Mouse (Mus musculus): ENCODE data around the gene Magohb. TPM values are rescaled to one million over a fixed set of nuclear protein-coding genes. Genes with fewer than 3 reads are reported as not detected.
"Not testable (repeated sequence)": the region's sequence is repeated elsewhere in the genome, so short reads cannot be mapped to it uniquely, and the experiment has no call there.

Gene Magohb
- polyA plus RNA-seq, 1 experiment from 2014 or later, result 43.9 TPM

GRCm38 (mm10) chr6:131293916-131294315 lies 872 bp upstream of the Magohb start:
- Histone ChIP-seq H3K9me3 (replicated peaks) (no peaks in the 10 kb centered on the region), H3K27me3 (replicated peaks) (no peaks in the 10 kb centered on the region), H3K27ac (no peak overlapping the region), H3K4me1 (peaks cover 24% of the 10 kb centered on the region), H3K36me3 (no peaks in the 10 kb centered on the region), H3K9ac (no peak overlapping the region), H3K4me2 (peak overlapping the region; percentile 68), H3K4me3 (0 out of 2 replicates have a peak overlapping the region, but pooled peaks have one; percentile 81)
- ATAC-seq, result no peak
- 76% methylated on average over 5 of the region's 5 CpGs for WGBS (ENCODE audit: insufficient replicate concordance)

GRCm38 (mm10) chr6:131292276-131292990 lies 611 bp downstream of the Magohb start:
- H3K4me2 ChIP-seq, result peak overlapping the region; percentile 68
- no peaks in the 10 kb centered on the region for H3K27me3 ChIP-seq (replicated peaks)
- H3K4me1 ChIP-seq, result peaks cover 24% of the 10 kb centered on the region
- H3K27ac ChIP-seq, result 0 out of 2 replicates have a peak overlapping the region, but pooled peaks have one; percentile 51
- 19% methylated on average over 10 of the region's 10 CpGs for WGBS (ENCODE audit: insufficient replicate concordance)
- peak; percentile 45 for ATAC-seq
- H3K9me3 ChIP-seq (replicated peaks), result no peaks in the 10 kb centered on the region
- H3K4me3 ChIP-seq, result peak overlapping the region; percentile 81
- peaks cover 11% of the 10 kb centered on the region for H3K36me3 ChIP-seq
- H3K9ac ChIP-seq, result peak overlapping the region; percentile 79

- peaks cover 24% of the 10 kb centered on the region for H3K4me1 ChIP-seq
- WGBS (ENCODE audit: insufficient replicate concordance), result 19% methylated on average over 2 of the region's 2 CpGs
- no peaks in the 10 kb centered on the region for H3K27me3 ChIP-seq (replicated peaks)
- no peak overlapping the region for H3K4me2 ChIP-seq
- H3K9me3 ChIP-seq (replicated peaks), result no peaks in the 10 kb centered on the region
- H3K9ac ChIP-seq, result no peak overlapping the region
- peaks cover 25% of the 10 kb centered on the region for H3K36me3 ChIP-seq
- peak; percentile 58; the same call in 1 of the 2 replicates for ATAC-seq
- no peak overlapping the region for H3K27ac ChIP-seq
- H3K4me3 ChIP-seq, result no peak overlapping the region
These were observed 2.6 kb downstream of the Magohb start for GRCm38 (mm10) chr6:131290430-131290829.

GRCm38 (mm10) chr6:131278160-131278559 lies 14.9 kb downstream of the Magohb start:
- not testable (repeated sequence) for H3K27ac ChIP-seq; H3K4me1 ChIP-seq; H3K27me3 ChIP-seq (replicated peaks); ATAC-seq; H3K9ac ChIP-seq; H3K4me3 ChIP-seq; H3K9me3 ChIP-seq (replicated peaks); H3K4me2 ChIP-seq
- peaks cover 16% of the 10 kb centered on the region for H3K36me3 ChIP-seq
- WGBS (ENCODE audit: insufficient replicate concordance), result 80% methylated on average over 2 of the region's 2 CpGs

- peaks cover 3% of the 10 kb centered on the region; the same call in 1 of the 2 replicates for H3K36me3 ChIP-seq
- ATAC-seq, result peak; percentile 63; the same call in 1 of the 2 replicates
- H3K4me3 ChIP-seq, result no peak overlapping the region
- no peaks in the 10 kb centered on the region for H3K27me3 ChIP-seq (replicated peaks)
- H3K4me2 ChIP-seq, result no peak overlapping the region
- peaks cover 8% of the 10 kb centered on the region; the same call in 1 of the 2 replicates for H3K4me1 ChIP-seq
- H3K9ac ChIP-seq, result no peak overlapping the region
- 50% methylated on average over 4 of the region's 4 CpGs for WGBS (ENCODE audit: insufficient replicate concordance)
- no peak overlapping the region for H3K27ac ChIP-seq
- no peaks in the 10 kb centered on the region for H3K9me3 ChIP-seq (replicated peaks)
These were observed 16.4 kb downstream of the Magohb start for GRCm38 (mm10) chr6:131276659-131277058.

GRCm38 (mm10) chr6:131272311-131272710 lies 20.7 kb downstream of the Magohb start:
- no peak overlapping the region for H3K9ac ChIP-seq

GRCm38 (mm10) chr6:131270312-131270711 lies 22.7 kb downstream of the Magohb start:
- no peak overlapping the region for H3K27ac ChIP-seq

More at GRCm38 (mm10) chr6:131272311-131272710, 20.7 kb downstream of the Magohb start:
- no peak for ATAC-seq
- Histone ChIP-seq H3K36me3 (peaks cover 1% of the 10 kb centered on the region; the same call in 1 of the 2 replicates), H3K27ac (no peak overlapping the region), H3K4me2 (no peak overlapping the region), H3K4me1 (peaks cover 6% of the 10 kb centered on the region; the same call in 1 of the 2 replicates), H3K4me3 (no peak overlapping the region), H3K27me3 (replicated peaks) (no peaks in the 10 kb centered on the region), H3K9me3 (replicated peaks) (no peaks in the 10 kb centered on the region)
- WGBS (ENCODE audit: insufficient replicate concordance), result 66% methylated on average over 1 of the region's 1 CpGs

GRCm38 (mm10) chr6:131269599-131269998 lies 23.4 kb downstream of the Magohb start:
- ATAC-seq, result no peak
- Histone ChIP-seq H3K9me3 (replicated peaks) (no peaks in the 10 kb centered on the region), H3K27ac (no peak overlapping the region), H3K4me2 (no peak overlapping the region), H3K27me3 (replicated peaks) (no peaks in the 10 kb centered on the region), H3K36me3 (no peaks in the 10 kb centered on the region), H3K4me1 (no peaks in the 10 kb centered on the region), H3K9ac (no peak overlapping the region), H3K4me3 (no peak overlapping the region)
- 68% methylated on average over 2 of the region's 2 CpGs for WGBS (ENCODE audit: insufficient replicate concordance)

More at GRCm38 (mm10) chr6:131270312-131270711, 22.7 kb downstream of the Magohb start:
- Histone ChIP-seq H3K4me1 (no peaks in the 10 kb centered on the region), H3K9me3 (replicated peaks) (no peaks in the 10 kb centered on the region), H3K4me2 (no peak overlapping the region), H3K4me3 (no peak overlapping the region), H3K9ac (no peak overlapping the region), H3K27me3 (replicated peaks) (no peaks in the 10 kb centered on the region), H3K36me3 (no peaks in the 10 kb centered on the region)
- 40% methylated on average over 1 of the region's 1 CpGs for WGBS (ENCODE audit: insufficient replicate concordance)
- ATAC-seq, result no peak

- 61% methylated on average over 5 of the region's 5 CpGs for WGBS (ENCODE audit: insufficient replicate concordance)
- Histone ChIP-seq H3K27ac (no peak overlapping the region), H3K4me3 (no peak overlapping the region), H3K9me3 (replicated peaks) (no peaks in the 10 kb centered on the region), H3K36me3 (no peaks in the 10 kb centered on the region), H3K9ac (no peak overlapping the region), H3K4me2 (no peak overlapping the region), H3K4me1 (no peaks in the 10 kb centered on the region), H3K27me3 (replicated peaks) (no peaks in the 10 kb centered on the region)
- no peak for ATAC-seq
These were observed 28.9 kb downstream of the Magohb start for GRCm38 (mm10) chr6:131264175-131264574.

- Histone ChIP-seq H3K9me3 (replicated peaks) (no peaks in the 10 kb centered on the region), H3K4me1 (no peaks in the 10 kb centered on the region), H3K9ac (no peak overlapping the region), H3K36me3 (no peaks in the 10 kb centered on the region), H3K27me3 (replicated peaks) (no peaks in the 10 kb centered on the region), H3K27ac (no peak overlapping the region), H3K4me3 (no peak overlapping the region), H3K4me2 (no peak overlapping the region)
- ATAC-seq, result no peak
- WGBS (ENCODE audit: insufficient replicate concordance), result 52% methylated on average over 3 of the region's 3 CpGs
These were observed 30.3 kb downstream of the Magohb start for GRCm38 (mm10) chr6:131262778-131263177.

GRCm38 (mm10) chr6:131262009-131262408 lies 31.0 kb downstream of the Magohb start:
- Histone ChIP-seq H3K4me1 (no peaks in the 10 kb centered on the region), H3K27me3 (replicated peaks) (no peaks in the 10 kb centered on the region), H3K36me3 (no peaks in the 10 kb centered on the region), H3K27ac (no peak overlapping the region), H3K4me3 (no peak overlapping the region), H3K4me2 (no peak overlapping the region), H3K9ac (no peak overlapping the region), H3K9me3 (replicated peaks) (no peaks in the 10 kb centered on the region)
- WGBS (ENCODE audit: insufficient replicate concordance), result 72% methylated on average over 3 of the region's 3 CpGs
- no peak for ATAC-seq

- Histone ChIP-seq H3K4me1 (no peaks in the 10 kb centered on the region), H3K27me3 (replicated peaks) (no peaks in the 10 kb centered on the region), H3K4me2 (no peak within 1 kb of the TSS), H3K27ac (no peak within 1 kb of the TSS), H3K9me3 (replicated peaks) (no peaks in the 10 kb centered on the region), H3K36me3 (no peaks in the 10 kb centered on the region), H3K4me3 (no peak within 1 kb of the TSS), H3K9ac (no peak within 1 kb of the TSS)
- no peak for ATAC-seq
- WGBS (ENCODE audit: insufficient replicate concordance), result 62% methylated on average over 2 of the region's 2 CpGs
These were observed 45.8 kb downstream of the Magohb start, which contains the start of gene Klra2 for GRCm38 (mm10) chr6:131247206-131247605. TSS of gene Klra2 (minus strand) at chr6:131247362.

Measured in liver, embryonic 12.5 days (tissue).